Mouse (Mus musculus) intestine, postnatal 0 days (tissue): ENCODE data around the gene Ptges3l. TPM values are rescaled to one million over a fixed set of nuclear protein-coding genes. Genes with fewer than 3 reads are reported as not detected.
"Not testable (repeated sequence)": the region's sequence is repeated elsewhere in the genome, so short reads cannot be mapped to it uniquely, and the experiment has no call there.

Experiments used
- ATAC-seq: fragments of 200-750 bp; cut with Nextera tagmentation; 2 replicates; pipeline ENCODE4 v1.8.0; 2017; ENCODE audit warnings: mild to moderate bottlenecking, moderate TSS enrichment, moderate library complexity
- H3K27ac ChIP-seq: fragments of 300-500 bp; sonication (generic); 2 replicates; pipeline ENCODE4 v1.5.1; 2014; ENCODE audit warnings: mild to moderate bottlenecking, low read depth, low read length, moderate library complexity
- H3K27me3 ChIP-seq: fragments of 300-500 bp; sonication (generic); replicated peaks from 2 replicates; pipeline ENCODE4 v1.6.1; 2014; ENCODE audit warnings: low read length, mixed read lengths; ENCODE audit not compliant: control insufficient read depth, insufficient read depth
- H3K36me3 ChIP-seq: fragments of 300-500 bp; sonication (generic); 2 replicates; pipeline ENCODE4 v1.6.1; 2014; ENCODE audit warnings: mild to moderate bottlenecking, moderate library complexity; ENCODE audit not compliant: control insufficient read depth, insufficient read depth
- H3K4me1 ChIP-seq: fragments of 300-500 bp; sonication (generic); replicated peaks from 2 replicates; pipeline ENCODE4 v1.6.1; 2014; ENCODE audit warnings: antibody characterized with exemption, low read length, mixed read lengths; ENCODE audit not compliant: control insufficient read depth, insufficient read depth
- H3K4me2 ChIP-seq: fragments of 300-500 bp; sonication (generic); replicated peaks from 2 replicates; pipeline ENCODE4 v1.6.1; 2014; ENCODE audit warnings: low read depth, mild to moderate bottlenecking, moderate library complexity
- H3K4me3 ChIP-seq: fragments of 300-500 bp; sonication (generic); 2 replicates; pipeline ENCODE4 v1.5.1; 2014; ENCODE audit warnings: low read depth, low read length
- H3K9ac ChIP-seq: fragments of 300-500 bp; sonication (generic); 2 replicates; pipeline ENCODE4 v1.6.1; 2014; ENCODE audit warnings: mild to moderate bottlenecking, low read depth, low read length
- H3K9me3 ChIP-seq: fragments of 300-500 bp; sonication (generic); 2 replicates; pipeline ENCODE4 v1.6.1; 2016; ENCODE audit warnings: mixed run types; ENCODE audit not compliant: control insufficient read depth
- CTCF ChIP-seq: sonication (generic); IDR thresholded peaks from 2 replicates; pipeline ENCODE4 v1.5.1; 2016; ENCODE audit warnings: low read depth, mild to moderate bottlenecking, control low read depth, antibody characterized with exemption, moderate library complexity
- WGBS: fragments of 180-500 bp; shearing (Covaris S2); extraction: QIAGEN DNeasy Blood & Tissue Kit; methylation state at CpG from one replicate; pipeline ENCODE4 v1.1.7; 2014; 5-methylcytosine and 5-hydroxymethylcytosine counted together
- polyA plus RNA-seq: library from polyadenylated mRNA; unstranded; fragments of >200 nt; fragmentation: Nextera tagmentation; extraction: Ambion mirVana; gene quantifications from 2 replicates; pipeline ENCODE4 v1.2.1, GENCODE M21; 2015

Gene Ptges3l
- polyA plus RNA-seq, 1 experiment from 2014 or later = 7.0 TPM

DNA sequence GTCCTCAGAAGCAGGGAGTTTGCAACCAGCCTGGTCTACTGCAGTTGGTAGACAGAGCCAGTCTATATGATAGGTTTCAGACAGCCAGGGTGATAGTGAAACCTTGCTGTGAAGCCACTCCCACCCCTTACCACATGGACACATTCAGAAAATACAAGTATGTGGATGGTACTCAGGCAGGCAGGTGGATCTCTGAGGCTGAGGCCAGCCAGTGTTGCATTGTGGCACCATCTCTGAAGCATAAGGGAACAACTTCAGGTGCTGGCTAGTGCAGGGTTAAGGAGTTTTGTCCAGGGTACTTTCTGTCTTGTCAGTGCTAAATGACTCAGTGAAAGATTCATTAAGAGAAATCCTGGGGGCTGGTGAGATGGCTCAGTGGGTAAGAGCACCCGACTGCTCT lies 21.2 kb upstream of the Ptges3l start:
- Histone ChIP-seq H3K9me3 (no peaks in the 10 kb centered on the region), H3K4me3 (no peak overlapping the region), H3K36me3 (peaks cover 25% of the 10 kb centered on the region), H3K27me3 (no peaks in the 10 kb centered on the region), H3K4me2 (no peak overlapping the region), H3K9ac (no peak overlapping the region), H3K4me1 (peaks cover 11% of the 10 kb centered on the region; the same call in 1 of the 2 replicates), H3K27ac (no peak overlapping the region)
- no peak for ATAC-seq
- WGBS = 87% methylated on average over 1 of the region's 1 CpGs
- no peak for TF ChIP-seq CTCF

DNA sequence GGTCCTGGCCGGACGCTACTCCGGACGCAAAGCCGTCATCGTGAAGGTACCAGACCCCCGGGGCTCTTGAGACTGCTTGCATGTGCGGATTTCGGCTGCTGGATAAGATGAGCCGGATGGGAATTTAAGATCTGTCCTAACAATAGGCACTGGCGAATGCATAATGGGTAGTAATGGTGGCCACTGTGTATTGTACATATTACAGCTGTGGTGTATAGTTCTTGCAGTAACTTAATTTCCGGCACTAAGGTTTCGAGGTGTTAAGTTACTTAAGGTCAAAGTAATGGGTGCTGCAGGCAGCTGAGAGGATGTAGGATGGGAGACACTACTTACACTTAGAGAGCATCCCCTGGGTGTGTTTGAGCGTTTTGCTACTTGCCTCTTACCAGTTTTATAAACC lies 17.6 kb upstream of the Ptges3l start:
- peak overlapping the region; percentile 80 for H3K4me3 ChIP-seq
- peak overlapping the region; percentile 77 for H3K4me2 ChIP-seq
- peaks cover 5% of the 10 kb centered on the region; the same call in 1 of the 2 replicates for H3K4me1 ChIP-seq
- no peak for TF ChIP-seq CTCF
- H3K9me3 ChIP-seq = no peaks in the 10 kb centered on the region
- peaks cover 25% of the 10 kb centered on the region for H3K36me3 ChIP-seq
- H3K9ac ChIP-seq = peak overlapping the region; percentile 89
- WGBS = 0% methylated on average over 14 of the region's 14 CpGs
- H3K27me3 ChIP-seq = no peaks in the 10 kb centered on the region
- no peak for ATAC-seq
- H3K27ac ChIP-seq = peak overlapping the region; percentile 76

DNA sequence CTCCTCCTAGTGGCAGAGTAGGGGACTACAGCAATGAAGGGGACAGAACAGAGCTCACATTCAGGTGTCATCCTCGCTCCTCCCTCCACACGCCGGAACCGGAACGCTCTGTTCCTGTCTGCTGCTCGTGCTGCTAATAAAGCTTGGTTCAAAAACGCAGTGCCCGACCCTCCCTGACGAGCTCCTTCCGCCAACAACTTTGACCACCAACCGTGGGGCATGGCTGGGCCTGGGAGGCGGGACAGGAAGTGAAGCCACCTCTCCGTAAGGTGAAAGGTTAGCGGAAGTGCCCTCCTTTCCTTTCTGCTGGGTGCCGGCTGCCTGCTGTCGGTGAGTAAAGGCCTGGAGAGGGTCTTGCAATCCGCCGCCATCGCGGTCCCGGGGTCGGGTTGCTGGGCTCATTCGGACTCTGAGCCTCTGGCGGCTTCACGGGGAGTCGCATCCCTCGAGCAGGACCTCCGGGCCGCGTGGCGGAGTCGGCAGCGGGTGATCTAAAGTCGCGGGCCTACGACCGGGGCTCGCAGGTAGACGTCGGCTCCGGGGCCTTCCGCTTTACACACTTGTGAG lies 17.1 kb upstream of the Ptges3l start, which contains the start of gene Rpl27:
Gene Rpl27 (plus strand): TSS at position 172 of the 567 bp plus-strand sequence.
- WGBS = 0% methylated on average over 42 of the region's 42 CpGs
- peak within 1 kb of the TSS; percentile 76 for H3K27ac ChIP-seq
- ATAC-seq = peak; percentile 98
- no peaks in the 10 kb centered on the region for H3K27me3 ChIP-seq
- TF ChIP-seq CTCF = peak; percentile 88
- peak within 1 kb of the TSS; percentile 77 for H3K4me2 ChIP-seq
- peaks cover 5% of the 10 kb centered on the region; the same call in 1 of the 2 replicates for H3K4me1 ChIP-seq
- H3K36me3 ChIP-seq = peaks cover 25% of the 10 kb centered on the region
- peak within 1 kb of the TSS; percentile 89 for H3K9ac ChIP-seq
- H3K9me3 ChIP-seq = no peaks in the 10 kb centered on the region
- peak within 1 kb of the TSS; percentile 80 for H3K4me3 ChIP-seq

DNA sequence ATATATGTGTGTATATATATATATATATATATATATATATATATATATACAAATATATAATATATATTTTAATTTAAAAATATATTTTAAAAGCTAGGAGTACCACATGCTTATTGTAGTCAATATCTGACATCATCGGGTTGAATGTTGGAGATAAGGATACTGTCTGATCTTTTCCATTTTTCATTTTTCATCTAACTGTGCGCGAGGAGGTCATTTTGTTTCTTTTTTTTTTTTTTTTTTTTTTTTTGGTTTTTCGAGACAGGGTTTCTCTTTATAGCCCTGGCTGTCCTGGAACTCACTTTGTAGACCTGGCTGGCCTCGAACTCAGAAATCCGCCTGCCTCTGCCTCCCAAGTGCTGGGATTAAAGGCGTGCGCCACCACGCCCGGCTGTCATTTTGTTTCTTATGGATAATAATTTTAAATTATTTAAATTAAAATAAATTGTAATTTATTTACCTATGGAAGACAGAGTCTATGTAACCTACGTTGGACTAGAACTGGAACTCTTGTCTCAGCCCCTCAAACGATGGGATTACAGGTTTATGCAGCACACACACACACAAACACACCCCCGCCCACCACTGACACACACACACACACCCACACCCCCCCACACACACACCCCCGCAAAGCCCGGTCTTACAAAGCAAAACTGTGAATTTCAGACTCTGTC lies 16.5 kb upstream of the Ptges3l start:
- H3K4me1 ChIP-seq, H3K27me3 ChIP-seq, H3K27ac ChIP-seq, H3K9ac ChIP-seq, H3K9me3 ChIP-seq, ATAC-seq: not testable (repeated sequence)
- Histone ChIP-seq H3K4me3 (peak overlapping the region; percentile 24), H3K4me2 (peak overlapping the region; percentile 63), H3K36me3 (peaks cover 22% of the 10 kb centered on the region)
- WGBS = 34% methylated on average over 15 of the region's 15 CpGs

DNA sequence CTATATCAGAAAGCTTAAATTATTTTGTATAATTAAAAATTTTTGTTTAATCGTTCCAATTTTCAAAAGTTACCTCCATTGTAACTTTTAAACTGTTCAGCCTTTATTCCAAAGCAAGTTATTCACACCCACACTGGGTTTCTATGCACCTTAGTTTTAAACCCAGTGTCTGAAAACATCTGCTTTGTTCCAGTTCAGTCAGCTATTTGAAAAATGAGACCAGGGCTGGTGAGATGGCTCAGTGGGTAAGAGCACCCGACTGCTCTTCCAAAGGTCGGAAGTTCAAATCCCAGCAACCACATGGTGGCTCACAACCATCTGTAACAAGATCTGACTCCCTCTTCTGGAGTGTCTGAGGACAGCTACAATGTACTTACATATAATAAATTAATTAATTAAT lies 12.9 kb upstream of the Ptges3l start:
- not testable (repeated sequence) for H3K9ac ChIP-seq, ATAC-seq, H3K27ac ChIP-seq, H3K4me2 ChIP-seq, H3K27me3 ChIP-seq, H3K4me3 ChIP-seq, H3K4me1 ChIP-seq, H3K9me3 ChIP-seq
- WGBS = 61% methylated on average over 3 of the region's 3 CpGs
- H3K36me3 ChIP-seq = peaks cover 22% of the 10 kb centered on the region

DNA sequence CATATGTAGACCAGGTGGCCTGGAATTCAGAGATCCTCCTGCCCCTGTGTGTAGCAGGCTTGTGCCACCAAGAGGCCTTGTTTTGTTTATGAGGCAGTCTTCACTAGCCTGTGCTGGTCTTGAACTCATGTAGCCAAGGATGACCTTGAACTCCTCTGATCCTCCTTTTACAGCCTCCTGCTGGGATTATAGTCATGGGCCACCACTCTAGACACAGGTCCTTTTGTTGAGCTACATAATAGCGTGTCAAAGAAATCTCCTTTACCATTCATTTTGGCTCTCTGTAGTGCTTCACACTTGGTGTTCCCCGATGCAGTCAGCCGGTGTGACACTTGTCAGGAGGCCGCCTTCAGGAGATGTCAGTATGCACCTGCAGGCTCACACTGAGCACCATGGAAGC lies 11.8 kb upstream of the Ptges3l start:
- WGBS = 85% methylated on average over 4 of the region's 4 CpGs
- TF ChIP-seq CTCF = no peak
- Histone ChIP-seq H3K4me2 (no peak overlapping the region), H3K9me3 (no peaks in the 10 kb centered on the region), H3K4me1 (no peaks in the 10 kb centered on the region), H3K9ac (no peak overlapping the region), H3K27ac (no peak overlapping the region), H3K36me3 (peaks cover 29% of the 10 kb centered on the region), H3K27me3 (no peaks in the 10 kb centered on the region), H3K4me3 (no peak overlapping the region)
- ATAC-seq = no peak
